Mouse (Mus musculus): Measurements from ENCODE around the gene Nppa. TPM values are rescaled to one million over a fixed set of nuclear protein-coding genes. Genes with fewer than 3 reads are reported as not detected.

Nppa gene
- polyA plus RNA-seq, 1 experiment from 2014 or later, result 2,404 TPM

- Histone ChIP-seq H3K9me3 (no peaks in the 10 kb centered on the region), H3K27ac (peak within 1 kb of the TSS; percentile 82), H3K36me3 (no peaks in the 10 kb centered on the region), H3K4me1 (peaks cover 21% of the 10 kb centered on the region), H3K27me3 (ENCODE audit: insufficient read depth, poor library complexity, severe bottlenecking) (peaks cover 6% of the 10 kb centered on the region; the same call in 1 of the 2 replicates), H3K4me3 (peak within 1 kb of the TSS; percentile 56)
- peak; percentile 90 for DNase-seq (ENCODE audit: low spot score)
- 21% methylated on average over 20 of the region's 20 CpGs for WGBS
Measured at GRCm38 (mm10) chr4:147985205-147986132, 15.1 kb upstream of the Nppa start, which contains the start of gene Nppb. Nppb (plus strand) TSS chr4:147985788.

- Histone ChIP-seq H3K27ac (no peak overlapping the region), H3K4me1 (no peaks in the 10 kb centered on the region), H3K36me3 (no peaks in the 10 kb centered on the region), H3K9me3 (no peaks in the 10 kb centered on the region), H3K27me3 (ENCODE audit: insufficient read depth, poor library complexity, severe bottlenecking) (peaks cover 7% of the 10 kb centered on the region; the same call in 1 of the 2 replicates), H3K4me3 (no peak overlapping the region)
- WGBS, result 62% methylated on average over 7 of the region's 7 CpGs
- no peak for DNase-seq (ENCODE audit: low spot score)
Measured at GRCm38 (mm10) chr4:147993571-147994095, 6.9 kb upstream of the Nppa start.

GRCm38 (mm10) chr4:147995311-147995710 is 5.2 kb upstream of the Nppa start:
- 78% methylated on average over 3 of the region's 3 CpGs for WGBS
- Histone ChIP-seq H3K36me3 (no peaks in the 10 kb centered on the region), H3K27me3 (ENCODE audit: insufficient read depth, poor library complexity, severe bottlenecking) (peaks cover 7% of the 10 kb centered on the region; the same call in 1 of the 2 replicates), H3K4me1 (peaks cover 16% of the 10 kb centered on the region; the same call in 1 of the 2 replicates), H3K4me3 (no peak overlapping the region), H3K27ac (no peak overlapping the region), H3K9me3 (no peaks in the 10 kb centered on the region)
- no peak for DNase-seq (ENCODE audit: low spot score)

GRCm38 (mm10) chr4:148001013-148001789 is 679 bp downstream of the Nppa start:
- 70% methylated on average over 17 of the region's 17 CpGs for WGBS
- no peak for DNase-seq (ENCODE audit: low spot score)
- peaks cover 18% of the 10 kb centered on the region for H3K36me3 ChIP-seq
- peaks cover 23% of the 10 kb centered on the region for H3K4me1 ChIP-seq
- H3K27ac ChIP-seq, result peak overlapping the region; percentile 82
- no peaks in the 10 kb centered on the region for H3K9me3 ChIP-seq
- peaks cover 4% of the 10 kb centered on the region; the same call in 1 of the 2 replicates for H3K27me3 ChIP-seq (ENCODE audit: insufficient read depth, poor library complexity, severe bottlenecking)
- peak overlapping the region; percentile 46 for H3K4me3 ChIP-seq

- H3K4me1 ChIP-seq, result peaks cover 23% of the 10 kb centered on the region
- 41% methylated on average over 8 of the region's 8 CpGs for WGBS
- H3K36me3 ChIP-seq, result peaks cover 24% of the 10 kb centered on the region
- peaks cover 4% of the 10 kb centered on the region; the same call in 1 of the 2 replicates for H3K27me3 ChIP-seq (ENCODE audit: insufficient read depth, poor library complexity, severe bottlenecking)
- no peaks in the 10 kb centered on the region for H3K9me3 ChIP-seq
- H3K27ac ChIP-seq, result no peak overlapping the region
- no peak for DNase-seq (ENCODE audit: low spot score)
- H3K4me3 ChIP-seq, result peak overlapping the region; percentile 46
Measured at GRCm38 (mm10) chr4:148001866-148002265, 1.3 kb downstream of the Nppa start.

- H3K36me3 ChIP-seq, result peaks cover 49% of the 10 kb centered on the region
- no peak overlapping the region for H3K27ac ChIP-seq
- 87% methylated on average over 7 of the region's 7 CpGs for WGBS
- DNase-seq (ENCODE audit: low spot score), result no peak
- H3K27me3 ChIP-seq (ENCODE audit: insufficient read depth, poor library complexity, severe bottlenecking), result 0 out of 2 replicates have a peak, but pooled peaks cover 4% of the 10 kb centered on the region
- H3K4me3 ChIP-seq, result no peak overlapping the region
- H3K9me3 ChIP-seq, result no peaks in the 10 kb centered on the region
- peaks cover 17% of the 10 kb centered on the region for H3K4me1 ChIP-seq
Measured at GRCm38 (mm10) chr4:148004361-148004760, 3.8 kb downstream of the Nppa start.

- DNase-seq (ENCODE audit: low spot score), result no peak
Measured at GRCm38 (mm10) chr4:148008412-148008811, 7.9 kb downstream of the Nppa start.

GRCm38 (mm10) chr4:148009641-148010040 is 9.1 kb downstream of the Nppa start:
- Histone ChIP-seq H3K4me1 (no peaks in the 10 kb centered on the region), H3K9me3 (no peaks in the 10 kb centered on the region), H3K27me3 (ENCODE audit: insufficient read depth, poor library complexity, severe bottlenecking) (no peaks in the 10 kb centered on the region), H3K27ac (no peak overlapping the region), H3K36me3 (peaks cover 100% of the 10 kb centered on the region), H3K4me3 (no peak overlapping the region)
- 72% methylated on average over 2 of the region's 2 CpGs for WGBS
- no peak for DNase-seq (ENCODE audit: low spot score)

More at GRCm38 (mm10) chr4:148008412-148008811, 7.9 kb downstream of the Nppa start:
- Histone ChIP-seq H3K36me3 (peaks cover 90% of the 10 kb centered on the region), H3K4me3 (no peak overlapping the region), H3K9me3 (no peaks in the 10 kb centered on the region), H3K4me1 (no peaks in the 10 kb centered on the region), H3K27me3 (ENCODE audit: insufficient read depth, poor library complexity, severe bottlenecking) (no peaks in the 10 kb centered on the region), H3K27ac (no peak overlapping the region)
- 75% methylated on average over 4 of the region's 4 CpGs for WGBS

GRCm38 (mm10) chr4:148011332-148011731 is 10.8 kb downstream of the Nppa start:
- Histone ChIP-seq H3K27me3 (ENCODE audit: insufficient read depth, poor library complexity, severe bottlenecking) (no peaks in the 10 kb centered on the region), H3K36me3 (peaks cover 99% of the 10 kb centered on the region), H3K4me1 (no peaks in the 10 kb centered on the region), H3K4me3 (no peak overlapping the region), H3K9me3 (no peaks in the 10 kb centered on the region), H3K27ac (no peak overlapping the region)
- no peak for DNase-seq (ENCODE audit: low spot score)
- 89% methylated on average over 3 of the region's 3 CpGs for WGBS

- H3K9me3 ChIP-seq, result no peaks in the 10 kb centered on the region
- no peak for DNase-seq (ENCODE audit: low spot score)
- peaks cover 99% of the 10 kb centered on the region for H3K36me3 ChIP-seq
- no peak overlapping the region for H3K4me3 ChIP-seq
- H3K4me1 ChIP-seq, result no peaks in the 10 kb centered on the region
- 88% methylated on average over 4 of the region's 4 CpGs for WGBS
- H3K27ac ChIP-seq, result no peak overlapping the region
- H3K27me3 ChIP-seq (ENCODE audit: insufficient read depth, poor library complexity, severe bottlenecking), result no peaks in the 10 kb centered on the region
Measured at GRCm38 (mm10) chr4:148012216-148012615, 11.7 kb downstream of the Nppa start.

GRCm38 (mm10) chr4:148015418-148015817 is 14.9 kb downstream of the Nppa start:
- Histone ChIP-seq H3K27ac (no peak overlapping the region), H3K27me3 (ENCODE audit: insufficient read depth, poor library complexity, severe bottlenecking) (no peaks in the 10 kb centered on the region), H3K36me3 (peaks cover 98% of the 10 kb centered on the region), H3K4me1 (no peaks in the 10 kb centered on the region), H3K9me3 (no peaks in the 10 kb centered on the region), H3K4me3 (no peak overlapping the region)
- no peak for DNase-seq (ENCODE audit: low spot score)
- 77% methylated on average over 10 of the region's 10 CpGs for WGBS

- Histone ChIP-seq H3K36me3 (peaks cover 98% of the 10 kb centered on the region), H3K27me3 (ENCODE audit: insufficient read depth, poor library complexity, severe bottlenecking) (no peaks in the 10 kb centered on the region), H3K4me3 (no peak overlapping the region), H3K9me3 (no peaks in the 10 kb centered on the region), H3K27ac (no peak overlapping the region), H3K4me1 (no peaks in the 10 kb centered on the region)
- DNase-seq (ENCODE audit: low spot score), result no peak
- WGBS, result 72% methylated on average over 3 of the region's 3 CpGs
Measured at GRCm38 (mm10) chr4:148016981-148017380, 16.5 kb downstream of the Nppa start.
